Mouse (Mus musculus) spleen, postnatal 10 days (tissue): ENCODE data around the gene Etnk2.
A peak's percentile ranks its signal among the peaks of the same experiment; 100 is the strongest.
"Not testable (repeated sequence)": the region's sequence is repeated elsewhere in the genome, so short reads cannot be mapped to it uniquely, and the experiment has no call there.

Experiments
- DNase-seq, 2 experiments: peaks; one replicate each; pipeline ENCODE4 v3.0.0; 2021 to 2022; ENCODE audit warnings: low spot score in 2 of 2

The Etnk2 gene

GRCm38 (mm10) chr1:133363276-133364021, at the start of gene Etnk2:
Gene Etnk2 (plus strand): TSS chr1:133363572.
- peak in 1 of 2 experiments; percentile 63 for DNase-seq

- DNase-seq, result peak; percentile 29 to 74
These were observed 49.0 kb upstream of the Etnk2 start for GRCm38 (mm10) chr1:133314364-133314763.

GRCm38 (mm10) chr1:133315775-133316174, 47.6 kb upstream of the Etnk2 start:
- no peak for DNase-seq

DNA sequence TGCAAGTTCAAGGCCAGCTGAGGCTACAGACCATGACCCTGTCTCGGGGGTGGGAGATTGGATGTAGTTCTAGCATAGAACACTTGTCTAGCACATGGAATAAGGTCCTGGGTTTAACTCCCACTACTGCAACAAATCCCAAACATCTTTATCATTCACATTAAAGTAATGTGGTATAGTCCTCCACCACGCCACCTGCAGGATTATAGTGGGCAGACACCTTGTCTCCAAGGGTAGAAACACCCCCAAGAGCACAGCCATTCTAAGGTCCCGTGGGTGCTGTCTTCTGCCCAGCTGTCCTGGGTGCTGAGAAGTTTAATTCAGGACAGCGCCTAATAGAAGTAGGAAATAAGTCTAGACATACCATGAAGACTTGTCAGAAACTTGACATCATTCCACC, 46.8 kb upstream of the Etnk2 start:
- no peak for DNase-seq

DNA sequence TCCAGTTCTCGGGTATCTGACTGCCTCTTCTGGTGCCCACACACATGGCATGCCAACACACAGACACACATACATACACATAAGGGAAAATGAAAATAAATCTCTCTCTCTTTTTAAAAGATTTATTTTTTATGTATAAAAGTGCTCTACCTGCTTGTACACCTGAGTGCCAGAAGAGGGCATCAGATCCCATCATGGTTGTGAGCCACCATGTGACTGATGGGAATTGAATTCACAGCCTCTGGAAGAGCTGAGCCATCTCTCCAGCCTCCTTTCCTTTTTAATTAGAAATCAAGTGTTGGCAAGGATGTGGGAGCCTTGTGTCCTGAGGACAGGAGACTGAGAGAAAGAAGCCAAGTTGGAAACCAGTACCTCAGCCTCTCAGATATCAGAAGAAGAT, 46.2 kb upstream of the Etnk2 start:
- no peak for DNase-seq

- DNase-seq, result no peak
These were observed 42.0 kb upstream of the Etnk2 start, which contains the start of gene Kiss1 for GRCm38 (mm10) chr1:133321267-133321925. Gene Kiss1 (plus strand): TSS chr1:133321875.

- DNase-seq, result no peak
These were observed 40.0 kb upstream of the Etnk2 start for GRCm38 (mm10) chr1:133323333-133323732.

- no peak for DNase-seq
These were observed 37.4 kb upstream of the Etnk2 start for GRCm38 (mm10) chr1:133325951-133326350.

DNA sequence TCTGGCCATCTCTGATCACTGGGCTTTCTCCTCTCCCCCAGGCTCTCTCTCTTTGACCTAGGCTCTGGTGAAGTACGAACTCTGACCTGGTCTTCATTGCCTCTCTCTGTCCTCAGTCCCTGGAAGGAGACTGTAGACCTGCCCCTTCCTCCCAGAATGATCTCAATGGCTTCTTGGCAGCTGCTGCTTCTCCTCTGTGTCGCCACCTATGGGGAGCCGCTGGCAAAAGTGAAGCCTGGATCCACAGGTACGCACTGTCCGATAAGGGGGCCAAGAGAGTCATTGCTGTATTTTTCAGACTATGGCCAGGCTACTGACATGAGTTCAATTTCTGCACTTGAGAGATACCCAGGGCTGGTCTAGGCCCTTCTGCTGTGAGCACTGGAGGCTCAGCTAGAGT, 36.3 kb upstream of the Etnk2 start:
- no peak for DNase-seq

- no peak for DNase-seq
These were observed 35.0 kb upstream of the Etnk2 start for GRCm38 (mm10) chr1:133328299-133328795.

DNA sequence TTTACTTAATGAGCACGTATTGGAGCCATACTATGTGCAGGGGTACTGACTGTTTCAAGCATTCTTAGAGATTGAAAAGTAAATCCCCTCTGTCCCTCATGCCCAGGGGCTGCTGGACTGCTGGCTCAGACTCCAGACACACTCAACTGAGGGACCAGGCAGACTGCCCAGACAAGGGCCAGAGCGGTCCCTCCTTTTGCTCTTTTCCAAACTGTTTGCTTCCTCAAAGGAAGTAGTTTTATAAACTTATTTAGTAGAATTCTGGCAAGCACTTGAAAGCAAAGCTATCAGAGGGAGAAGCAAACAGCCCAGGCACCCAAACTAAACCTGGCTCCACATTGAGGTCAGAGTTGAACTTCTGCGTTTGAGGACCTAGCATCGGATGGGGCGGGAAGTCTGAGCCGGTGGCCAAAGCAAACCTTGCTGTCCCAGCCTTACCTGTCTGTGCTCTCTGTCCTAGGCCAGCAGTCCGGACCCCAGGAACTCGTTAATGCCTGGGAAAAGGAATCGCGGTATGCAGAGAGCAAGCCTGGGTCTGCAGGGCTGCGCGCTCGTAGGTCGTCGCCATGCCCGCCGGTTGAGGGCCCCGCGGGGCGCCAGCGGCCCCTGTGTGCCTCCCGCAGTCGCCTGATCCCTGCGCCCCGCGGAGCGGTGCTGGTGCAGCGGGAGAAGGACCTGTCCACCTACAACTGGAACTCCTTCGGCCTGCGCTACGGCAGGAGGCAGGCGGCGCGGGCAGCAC, 34.3 kb upstream of the Etnk2 start:
- no peak for DNase-seq

DNA sequence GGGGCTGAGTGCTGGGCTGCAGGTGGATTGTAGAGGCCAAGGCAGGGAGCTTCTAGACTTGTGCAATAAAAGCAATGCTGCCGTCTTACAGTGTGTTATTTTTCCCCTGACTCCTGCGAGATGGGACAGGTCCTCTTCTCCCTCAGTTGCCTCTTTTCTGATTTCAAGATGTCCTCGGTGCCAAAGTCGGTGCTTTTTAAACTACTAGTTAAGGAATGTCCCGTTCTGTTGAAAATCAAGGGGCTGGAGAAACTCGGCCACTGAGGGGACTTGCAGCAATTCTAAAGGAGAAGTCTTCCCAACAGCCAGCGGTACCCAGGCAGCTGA, 33.8 kb upstream of the Etnk2 start:
- DNase-seq, result no peak

- DNase-seq, result no peak
These were observed 32.2 kb upstream of the Etnk2 start for GRCm38 (mm10) chr1:133331142-133331541.

GRCm38 (mm10) chr1:133332656-133333430, 30.5 kb upstream of the Etnk2 start:
- DNase-seq, result no peak

DNA sequence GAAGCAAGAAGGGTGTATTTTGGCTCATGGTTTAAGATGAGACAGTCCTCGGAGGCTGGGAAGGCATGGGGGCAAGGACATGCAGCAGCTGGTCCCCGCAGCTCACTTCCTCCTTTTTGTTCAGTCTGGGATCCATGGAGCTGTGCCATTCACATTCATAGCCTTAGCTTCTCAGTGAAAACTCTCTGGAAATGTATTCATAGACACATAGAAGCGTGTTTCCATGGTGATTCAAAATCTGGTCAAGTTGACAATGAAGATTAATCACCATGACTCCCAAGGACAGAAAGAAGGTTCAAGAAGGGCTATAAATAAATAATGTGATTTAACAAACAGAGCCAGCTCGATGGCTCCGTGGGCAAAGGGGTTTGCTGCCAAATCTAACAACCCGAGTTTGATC, 29.4 kb upstream of the Etnk2 start:
- no peak for DNase-seq

DNA sequence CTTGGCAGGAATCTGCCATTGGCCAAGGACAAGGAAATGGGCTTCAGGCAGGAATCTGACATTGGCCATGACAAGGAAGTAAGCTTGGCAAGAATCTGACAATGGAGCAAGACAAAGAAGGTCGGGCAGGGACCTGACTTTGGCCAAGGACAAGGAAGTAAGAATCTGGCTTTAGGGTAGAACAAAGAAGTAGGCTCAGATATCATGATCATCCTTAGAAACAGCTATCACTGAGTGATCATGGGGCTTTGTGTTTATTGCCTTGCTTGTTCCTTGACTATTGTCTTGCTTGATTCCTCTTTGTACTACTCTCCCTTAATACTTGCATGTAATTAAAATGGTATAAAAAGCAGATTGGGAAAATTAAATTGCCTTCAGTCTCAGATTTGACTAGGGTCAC, 23.0 kb upstream of the Etnk2 start:
- not testable (repeated sequence) for DNase-seq

DNA sequence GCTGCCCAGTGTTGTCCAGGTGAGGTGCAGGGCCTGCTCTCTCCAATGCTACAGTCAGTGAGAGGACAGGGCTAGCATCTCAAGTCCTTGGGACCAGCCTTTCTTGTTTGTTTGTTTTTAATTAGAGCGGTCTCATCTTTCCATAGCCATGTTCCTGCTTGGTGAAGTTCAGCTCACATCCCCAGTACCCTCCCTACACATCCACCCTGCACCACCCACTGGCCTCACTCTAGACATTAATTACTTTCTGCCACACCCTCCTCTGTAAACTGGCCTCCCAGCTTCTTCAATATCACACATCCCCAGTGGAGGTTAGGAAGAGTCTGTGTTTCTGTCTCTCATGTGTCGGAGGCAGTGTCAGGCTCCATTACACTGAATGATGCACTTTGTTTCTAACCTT, 19.0 kb upstream of the Etnk2 start:
- no peak for DNase-seq

DNA sequence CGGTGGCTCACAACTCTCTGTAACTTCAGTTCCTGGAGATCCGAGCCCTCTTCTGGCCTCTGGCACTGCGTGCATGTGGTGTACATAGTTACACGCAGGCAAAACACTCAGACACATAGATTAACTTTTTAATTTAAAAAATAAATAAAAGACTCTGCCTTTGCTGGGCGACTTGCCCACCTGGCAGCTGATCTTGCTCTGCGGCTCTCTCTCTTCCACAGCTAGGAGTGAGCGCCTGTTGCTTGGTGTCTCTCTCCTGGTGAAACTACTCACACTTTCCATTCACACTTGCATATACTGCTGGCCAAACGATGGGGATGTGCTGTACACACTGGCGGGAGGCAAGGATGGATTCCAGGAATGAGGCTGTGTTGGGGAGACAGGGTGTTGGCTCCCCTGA, 16.8 kb upstream of the Etnk2 start:
- no peak for DNase-seq

- DNase-seq, result no peak
These were observed 16.1 kb upstream of the Etnk2 start for GRCm38 (mm10) chr1:133347226-133347625.

- peak in 1 of 2 experiments; percentile 34 for DNase-seq
These were observed 15.5 kb upstream of the Etnk2 start for GRCm38 (mm10) chr1:133347693-133348520.

GRCm38 (mm10) chr1:133350210-133350609, 13.2 kb upstream of the Etnk2 start, which contains the start of gene Ren1:
Gene Ren1 (plus strand): TSS chr1:133350510.
- DNase-seq, result no peak
